Mouse (Mus musculus) forebrain, postnatal 0 days (tissue): ENCODE results near the gene U2af1l4. TPM values are rescaled to one million over a fixed set of nuclear protein-coding genes. Genes with fewer than 3 reads are reported as not detected.

Experiments
- ATAC-seq: fragments of 200-750 bp; cut with Nextera tagmentation; 2 replicates; pipeline ENCODE4 v1.8.0; 2017; ENCODE audit warnings: mild to moderate bottlenecking, moderate library complexity
- DNase-seq: peaks from one replicate; pipeline ENCODE4 v3.0.0-alpha.2; 2015
- H3K27ac ChIP-seq: fragments of 300-500 bp; sonication (generic); 2 replicates; pipeline ENCODE4 v1.5.1; 2014; ENCODE audit warnings: low read depth, mild to moderate bottlenecking, antibody characterized with exemption, low read length, moderate library complexity, mixed read lengths
- H3K27me3 ChIP-seq: fragments of 300-500 bp; sonication (generic); 2 replicates; pipeline ENCODE4 v1.6.1; 2014; ENCODE audit warnings: mild to moderate bottlenecking, low read length, mixed read lengths; ENCODE audit not compliant: insufficient read depth
- H3K36me3 ChIP-seq: fragments of 300-500 bp; sonication (generic); 2 replicates; pipeline ENCODE4 v1.6.1; 2014; ENCODE audit warnings: mild to moderate bottlenecking, moderate library complexity; ENCODE audit not compliant: insufficient read depth
- H3K4me1 ChIP-seq: fragments of 300-500 bp; sonication (generic); 2 replicates; pipeline ENCODE4 v1.6.1; 2014; ENCODE audit warnings: antibody characterized with exemption; ENCODE audit not compliant: insufficient read depth
- H3K4me2 ChIP-seq: fragments of 300-500 bp; sonication (generic); 2 replicates; pipeline ENCODE4 v1.6.1; 2014; ENCODE audit warnings: low read depth, mild to moderate bottlenecking, moderate library complexity
- H3K4me3 ChIP-seq: fragments of 300-500 bp; sonication (generic); 2 replicates; pipeline ENCODE4 v1.5.1; 2014; ENCODE audit warnings: low read depth, low read length, mixed read lengths
- H3K9ac ChIP-seq: fragments of 300-500 bp; sonication (generic); 2 replicates; pipeline ENCODE4 v1.6.1; 2014; ENCODE audit warnings: mild to moderate bottlenecking
- H3K9me3 ChIP-seq: fragments of 300-500 bp; sonication (generic); 2 replicates; pipeline ENCODE4 v1.6.1; 2016; ENCODE audit warnings: low read length
- CTCF ChIP-seq: sonication (generic); IDR thresholded peaks from 2 replicates; pipeline ENCODE4 v1.5.1; 2016; ENCODE audit warnings: antibody characterized with exemption, control low read depth, low read depth
- WGBS: fragments of 180-500 bp; shearing (Covaris S2); extraction: QIAGEN DNeasy Blood & Tissue Kit; methylation state at CpG from one replicate; pipeline ENCODE4 v1.1.7; 2014; 5-methylcytosine and 5-hydroxymethylcytosine counted together
- polyA plus RNA-seq: library from polyadenylated mRNA; unstranded; fragments of >200 nt; fragmentation: Nextera tagmentation; extraction: Ambion mirVana; gene quantifications from 2 replicates; pipeline ENCODE4 v1.2.1, GENCODE M21; 2015
- total RNA-seq: library from RNA; depleted of rRNA; stranded (reverse); fragments of >200 nt; gene quantifications from 2 replicates; pipeline ENCODE4 v1.2.3, GENCODE M21; 2014; rRNA removed

The U2af1l4 gene
- total RNA-seq (48.8 and 74.3 TPM in 2 replicates), polyA plus RNA-seq (117 and 129 TPM in 2 replicates)

DNA sequence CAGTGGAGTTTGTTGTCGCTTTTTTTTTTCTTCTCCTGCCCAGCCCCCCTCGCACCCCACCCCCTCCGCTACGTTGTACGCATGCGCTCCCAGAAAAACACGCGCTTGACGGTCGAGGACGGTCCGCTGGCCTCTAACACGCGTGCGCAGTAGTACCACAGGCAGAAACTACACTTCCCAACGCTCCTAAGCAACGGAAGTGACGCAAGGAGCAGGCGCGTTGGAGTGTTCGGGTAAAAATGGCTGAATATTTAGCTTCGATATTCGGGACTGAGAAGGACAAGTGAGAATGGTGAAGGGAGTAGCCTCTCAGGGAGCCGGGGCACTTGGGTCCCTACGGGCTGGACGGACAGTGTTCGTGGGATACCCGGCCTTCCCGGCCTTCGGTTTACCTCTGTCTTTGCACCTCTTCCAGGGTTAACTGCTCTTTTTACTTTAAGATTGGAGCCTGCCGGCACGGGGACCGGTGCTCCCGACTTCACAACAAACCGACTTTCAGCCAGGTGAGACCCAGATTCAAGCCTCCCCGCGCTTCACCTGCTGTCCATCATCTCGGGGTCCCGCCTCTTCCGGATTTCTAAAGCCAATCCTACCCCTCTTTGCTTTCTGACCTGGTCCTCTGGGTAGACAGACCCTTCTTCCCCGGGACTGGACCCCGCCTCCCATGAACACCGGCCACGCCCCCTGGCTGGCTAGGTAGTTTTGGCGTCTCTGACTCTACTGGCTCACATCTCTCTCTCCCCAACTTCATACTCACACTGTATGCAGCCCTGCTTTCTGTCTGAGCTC, at the start of gene U2af1l4, which contains the start of the genes Gm49396 and Psenen:
Gene U2af1l4 (plus strand): TSS at position 185 of the 789 bp plus-strand sequence.
Gene Gm49396 (plus strand): TSS at position 228 of the 789 bp plus-strand sequence.
Gene Psenen (minus strand): TSS at position 511 of the 789 bp plus-strand sequence.
- H3K4me2 ChIP-seq, result peak within 1 kb of the TSS; percentile 83
- WGBS, result 2% methylated on average over 45 of the region's 45 CpGs
- peak within 1 kb of the TSS; percentile 91 for H3K27ac ChIP-seq
- H3K36me3 ChIP-seq, result peaks cover 24% of the 10 kb centered on the region
- ATAC-seq (peak; percentile 93), DNase-seq (peak; percentile 99)
- no peaks in the 10 kb centered on the region for H3K9me3 ChIP-seq
- no peak for TF ChIP-seq CTCF
- peaks cover 10% of the 10 kb centered on the region for H3K4me1 ChIP-seq
- H3K4me3 ChIP-seq, result peak within 1 kb of the TSS; percentile 83
- peak within 1 kb of the TSS; percentile 83 for H3K9ac ChIP-seq
- no peaks in the 10 kb centered on the region for H3K27me3 ChIP-seq

DNA sequence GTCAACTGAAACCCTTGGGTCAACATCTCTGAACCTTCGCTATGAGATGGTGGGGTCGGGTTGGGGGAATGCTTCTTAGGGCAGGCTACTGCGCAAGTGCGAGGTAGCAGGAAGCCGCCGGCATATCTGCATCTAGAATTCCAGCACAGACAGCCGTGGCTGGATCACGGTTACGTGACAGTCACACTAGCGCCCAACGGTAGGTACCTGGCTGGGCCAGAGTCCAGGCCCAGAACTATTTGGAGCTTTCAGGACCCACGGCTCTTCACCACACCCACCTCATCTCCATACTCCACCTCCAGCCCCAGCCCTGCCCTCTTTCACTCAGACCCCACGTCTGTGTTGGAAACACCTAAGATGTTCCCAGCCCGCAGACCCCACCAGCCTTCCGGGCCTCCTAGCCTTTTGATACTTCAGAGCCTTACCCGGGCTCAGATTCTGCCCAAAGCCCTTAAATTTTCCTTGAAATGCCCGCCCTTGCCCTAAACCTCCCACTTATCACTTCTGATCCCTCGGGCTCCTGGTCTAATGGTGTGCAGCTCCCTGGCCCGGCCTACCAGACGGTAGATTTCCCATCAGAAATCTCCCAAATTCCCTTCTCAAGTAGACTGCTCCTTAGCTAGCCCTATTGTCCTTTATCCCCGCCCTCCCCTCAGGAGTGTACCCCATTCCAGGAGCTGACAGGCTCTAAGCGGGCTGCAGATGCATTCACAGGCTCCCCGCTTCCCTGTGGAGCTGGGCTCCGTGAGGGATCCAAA, 47.9 kb upstream of the U2af1l4 start:
- ATAC-seq (no peak), DNase-seq (no peak)
- Histone ChIP-seq H3K9ac (no peak overlapping the region), H3K27me3 (no peaks in the 10 kb centered on the region; the same call in 1 of the 2 replicates), H3K27ac (no peak overlapping the region), H3K4me3 (no peak overlapping the region), H3K4me1 (no peaks in the 10 kb centered on the region), H3K4me2 (no peak overlapping the region), H3K9me3 (no peaks in the 10 kb centered on the region), H3K36me3 (no peaks in the 10 kb centered on the region)
- no peak for TF ChIP-seq CTCF
- whole genome bisulfite sequencing, result 61% methylated on average over 24 of the region's 24 CpGs

DNA sequence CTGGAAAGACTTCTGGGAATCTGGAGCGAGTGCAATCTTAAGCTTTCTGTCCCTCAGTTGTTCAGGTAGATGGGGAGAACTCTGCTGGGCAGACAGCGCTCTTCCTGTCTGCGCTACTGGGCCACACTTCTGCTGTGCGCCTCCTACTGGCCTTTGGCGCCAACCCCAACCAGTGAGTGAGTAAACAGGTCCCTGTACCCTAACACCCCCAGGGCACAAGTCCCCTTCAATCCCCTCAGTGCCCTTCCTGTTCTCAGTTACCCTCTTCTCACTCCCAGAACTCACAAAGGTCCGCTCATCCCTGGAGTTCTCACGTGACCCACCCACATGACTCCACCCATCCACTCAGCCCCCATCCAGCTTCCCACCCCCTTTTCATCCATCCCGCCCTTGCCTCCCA, 44.8 kb upstream of the U2af1l4 start:
- Histone ChIP-seq H3K36me3 (peaks cover 8% of the 10 kb centered on the region), H3K4me3 (no peak overlapping the region), H3K9ac (no peak overlapping the region), H3K27me3 (no peaks in the 10 kb centered on the region), H3K27ac (no peak overlapping the region), H3K4me1 (no peaks in the 10 kb centered on the region), H3K4me2 (no peak overlapping the region), H3K9me3 (no peaks in the 10 kb centered on the region)
- DNase-seq (no peak), ATAC-seq (no peak)
- WGBS, result 46% methylated on average over 8 of the region's 8 CpGs
- no peak for TF ChIP-seq CTCF

DNA sequence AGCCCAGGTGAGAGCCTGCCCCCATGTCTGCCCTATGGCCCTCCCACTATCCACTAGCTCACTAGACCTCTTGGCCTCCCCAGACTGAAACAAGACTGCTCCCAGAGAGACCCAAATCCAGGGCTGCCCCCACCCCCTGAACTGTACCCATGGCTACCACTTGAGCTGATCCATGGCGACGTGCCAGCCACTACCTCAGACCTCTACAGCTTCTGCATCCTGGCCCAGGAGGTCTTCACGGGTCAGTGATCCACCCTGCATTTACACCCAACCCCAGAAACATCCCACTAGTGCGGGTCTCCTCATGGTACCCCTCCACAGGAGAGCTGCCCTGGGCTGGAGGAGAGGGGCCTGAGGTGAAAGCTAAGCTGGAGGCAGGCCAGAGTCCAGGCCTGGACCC, 42.7 kb upstream of the U2af1l4 start:
- ATAC-seq, result peak; percentile 30
- Histone ChIP-seq H3K9ac (no peak overlapping the region), H3K4me1 (no peaks in the 10 kb centered on the region), H3K9me3 (no peaks in the 10 kb centered on the region), H3K36me3 (peaks cover 27% of the 10 kb centered on the region), H3K4me3 (no peak overlapping the region), H3K27ac (no peak overlapping the region), H3K4me2 (no peak overlapping the region), H3K27me3 (no peaks in the 10 kb centered on the region)
- no peak for TF ChIP-seq CTCF
- DNase-seq, result peak; percentile 33
- WGBS, result 60% methylated on average over 4 of the region's 4 CpGs

DNA sequence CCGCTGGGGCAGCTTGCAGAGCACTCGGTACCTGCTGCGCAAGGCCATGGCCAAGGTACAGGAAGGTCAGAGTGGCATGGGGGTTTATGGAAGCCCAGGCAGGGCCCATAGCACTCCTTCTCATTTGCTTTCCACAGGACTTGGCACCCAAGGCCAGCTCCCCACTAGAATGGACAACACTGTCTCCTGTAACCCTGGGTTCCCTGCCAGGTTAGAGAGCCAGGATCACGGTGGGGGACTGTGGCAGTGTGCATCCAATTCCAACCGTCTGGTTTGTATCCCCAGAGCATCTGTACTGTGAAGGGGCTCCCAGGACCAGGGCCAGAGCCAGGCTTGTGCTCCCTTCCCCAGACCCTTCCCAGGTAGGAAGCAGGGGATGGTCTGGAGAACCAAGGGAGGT, 42.2 kb upstream of the U2af1l4 start:
- H3K9ac ChIP-seq, result no peak overlapping the region
- 58% methylated on average over 5 of the region's 5 CpGs for WGBS
- H3K9me3 ChIP-seq, result no peaks in the 10 kb centered on the region
- DNase-seq, result peak; percentile 34
- ATAC-seq, result peak; percentile 27; the same call in 1 of the 2 replicates
- no peaks in the 10 kb centered on the region for H3K4me1 ChIP-seq
- H3K36me3 ChIP-seq, result peaks cover 31% of the 10 kb centered on the region
- H3K27me3 ChIP-seq, result no peaks in the 10 kb centered on the region
- H3K4me3 ChIP-seq, result no peak overlapping the region
- TF ChIP-seq CTCF, result no peak
- no peak overlapping the region for H3K4me2 ChIP-seq
- H3K27ac ChIP-seq, result peak overlapping the region; percentile 21; the same call in 1 of the 2 replicates

DNA sequence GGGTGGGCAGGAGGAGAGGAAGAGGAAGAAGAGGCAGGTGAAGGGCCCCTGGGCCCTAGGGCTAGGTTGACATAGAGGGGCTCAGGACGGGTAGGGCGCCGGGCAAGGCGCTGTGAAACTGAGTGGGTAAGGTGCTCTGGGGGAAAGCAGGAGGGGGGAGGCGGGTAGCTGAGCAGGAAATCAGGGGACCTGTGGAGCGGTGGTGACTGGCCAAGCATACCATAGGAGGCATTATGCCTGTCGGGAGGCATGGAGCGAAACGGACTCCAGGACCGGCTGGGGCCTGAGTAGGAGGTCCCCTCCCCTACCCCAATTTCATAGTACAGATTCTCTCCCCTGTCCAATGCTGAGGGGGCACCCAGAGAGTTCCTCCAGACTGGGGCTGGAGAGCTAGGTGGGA, 40.2 kb upstream of the U2af1l4 start:
- H3K4me1 ChIP-seq, result no peaks in the 10 kb centered on the region
- DNase-seq (no peak), ATAC-seq (no peak)
- H3K36me3 ChIP-seq, result peaks cover 52% of the 10 kb centered on the region
- no peak for TF ChIP-seq CTCF
- no peaks in the 10 kb centered on the region for H3K9me3 ChIP-seq
- 92% methylated on average over 10 of the region's 10 CpGs for WGBS
- no peak overlapping the region for H3K4me3 ChIP-seq
- H3K27me3 ChIP-seq, result no peaks in the 10 kb centered on the region
- no peak overlapping the region for H3K4me2 ChIP-seq
- no peak overlapping the region for H3K27ac ChIP-seq
- no peak overlapping the region for H3K9ac ChIP-seq
